Mouse (Mus musculus): ENCODE results near the gene Pou3f1. TPM values are rescaled to one million over a fixed set of nuclear protein-coding genes. Genes with fewer than 3 reads are reported as not detected.

Gene Pou3f1
- polyA plus RNA-seq (2015; fragmentation: Nextera tagmentation; extraction: Ambion mirVana), result 0.13 and 0.14 TPM in 2 replicates

GRCm38 (mm10) chr4:124656518-124656853, at the start of gene Pou3f1:
Gene Pou3f1, plus strand, starts transcription at chr4:124656807.
- Histone ChIP-seq H3K9ac (ENCODE audit: low read length) (peak within 1 kb of the TSS; percentile 58), H3K4me3 (replicated peaks; ENCODE audit: low read length) (peak within 1 kb of the TSS; percentile 65), H3K27me3 (ENCODE audit: control insufficient read depth, insufficient read depth, low read length) (peaks cover 79% of the 10 kb centered on the region), H3K4me2 (ENCODE audit: low read depth, low read length) (peak within 1 kb of the TSS; percentile 97), H3K36me3 (ENCODE audit: control insufficient read depth, insufficient read depth, low read length) (no peaks in the 10 kb centered on the region), H3K27ac (ENCODE audit: low read length) (no peak within 1 kb of the TSS), H3K4me1 (ENCODE audit: control insufficient read depth, insufficient read depth, low read length) (peaks cover 21% of the 10 kb centered on the region), H3K9me3 (replicated peaks; ENCODE audit: control insufficient read depth, low read length) (no peaks in the 10 kb centered on the region)
- no peak for ATAC-seq (ENCODE audit: insufficient read depth, low FRiP score)
- WGBS, result under 1% methylated on average over 15 of the region's 15 CpGs

- no peak for ATAC-seq (ENCODE audit: insufficient read depth, low FRiP score)
- Histone ChIP-seq H3K27me3 (ENCODE audit: control insufficient read depth, insufficient read depth, low read length) (peaks cover 9% of the 10 kb centered on the region), H3K27ac (ENCODE audit: low read length) (no peak overlapping the region), H3K9ac (ENCODE audit: low read length) (no peak overlapping the region), H3K4me3 (replicated peaks; ENCODE audit: low read length) (no peak overlapping the region), H3K36me3 (ENCODE audit: control insufficient read depth, insufficient read depth, low read length) (no peaks in the 10 kb centered on the region), H3K4me1 (ENCODE audit: control insufficient read depth, insufficient read depth, low read length) (no peaks in the 10 kb centered on the region), H3K4me2 (ENCODE audit: low read depth, low read length) (no peak overlapping the region), H3K9me3 (replicated peaks; ENCODE audit: control insufficient read depth, low read length) (no peaks in the 10 kb centered on the region)
- 65% methylated on average over 8 of the region's 8 CpGs for WGBS
Observed at GRCm38 (mm10) chr4:124607166-124607565, 49.4 kb upstream of the Pou3f1 start.

GRCm38 (mm10) chr4:124610066-124610465, 46.5 kb upstream of the Pou3f1 start:
- Histone ChIP-seq H3K9me3 (replicated peaks; ENCODE audit: control insufficient read depth, low read length) (no peaks in the 10 kb centered on the region), H3K27me3 (ENCODE audit: control insufficient read depth, insufficient read depth, low read length) (peaks cover 3% of the 10 kb centered on the region; the same call in 1 of the 2 replicates), H3K4me3 (replicated peaks; ENCODE audit: low read length) (no peak overlapping the region), H3K27ac (ENCODE audit: low read length) (no peak overlapping the region), H3K4me1 (ENCODE audit: control insufficient read depth, insufficient read depth, low read length) (no peaks in the 10 kb centered on the region), H3K4me2 (ENCODE audit: low read depth, low read length) (no peak overlapping the region), H3K36me3 (ENCODE audit: control insufficient read depth, insufficient read depth, low read length) (no peaks in the 10 kb centered on the region), H3K9ac (ENCODE audit: low read length) (no peak overlapping the region)
- WGBS, result 58% methylated on average over 2 of the region's 2 CpGs
- ATAC-seq (ENCODE audit: insufficient read depth, low FRiP score), result no peak

DNA sequence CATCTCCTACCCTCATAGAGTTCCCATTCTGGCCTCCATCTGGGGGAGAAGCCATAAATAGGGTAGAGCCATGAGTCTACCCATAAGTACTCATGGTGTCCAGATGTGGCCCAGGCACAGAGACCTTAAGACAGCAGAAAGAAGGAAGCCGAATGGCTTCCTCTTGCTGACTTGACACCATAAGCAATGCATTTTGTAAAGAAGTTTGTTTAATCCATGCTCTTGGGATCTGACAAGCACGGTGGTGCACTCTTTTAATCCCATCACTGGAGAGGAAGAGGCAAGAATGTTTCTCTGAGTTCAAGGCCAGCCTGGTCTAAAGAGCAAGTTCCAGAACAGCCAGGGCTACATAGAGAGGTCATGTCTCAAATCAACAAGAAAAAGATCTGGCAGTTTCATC, 45.9 kb upstream of the Pou3f1 start, which contains the start of gene 3100002H09Rik:
Gene 3100002H09Rik (minus strand): TSS at position 101 of the 400 bp plus-strand sequence.
- Histone ChIP-seq H3K4me2 (ENCODE audit: low read depth, low read length) (no peak within 1 kb of the TSS), H3K27me3 (ENCODE audit: control insufficient read depth, insufficient read depth, low read length) (no peaks in the 10 kb centered on the region), H3K9me3 (replicated peaks; ENCODE audit: control insufficient read depth, low read length) (no peaks in the 10 kb centered on the region), H3K9ac (ENCODE audit: low read length) (no peak within 1 kb of the TSS), H3K4me1 (ENCODE audit: control insufficient read depth, insufficient read depth, low read length) (no peaks in the 10 kb centered on the region), H3K4me3 (replicated peaks; ENCODE audit: low read length) (no peak within 1 kb of the TSS), H3K36me3 (ENCODE audit: control insufficient read depth, insufficient read depth, low read length) (no peaks in the 10 kb centered on the region), H3K27ac (ENCODE audit: low read length) (no peak within 1 kb of the TSS)
- ATAC-seq (ENCODE audit: insufficient read depth, low FRiP score), result no peak
- 77% methylated on average over 2 of the region's 2 CpGs for WGBS

- 51% methylated on average over 4 of the region's 4 CpGs for WGBS
- H3K9ac ChIP-seq (ENCODE audit: low read length), result no peak overlapping the region
- H3K9me3 ChIP-seq (replicated peaks; ENCODE audit: control insufficient read depth, low read length), result no peaks in the 10 kb centered on the region
- H3K27me3 ChIP-seq (ENCODE audit: control insufficient read depth, insufficient read depth, low read length), result no peaks in the 10 kb centered on the region
- H3K4me1 ChIP-seq (ENCODE audit: control insufficient read depth, insufficient read depth, low read length), result no peaks in the 10 kb centered on the region
- no peaks in the 10 kb centered on the region for H3K36me3 ChIP-seq (ENCODE audit: control insufficient read depth, insufficient read depth, low read length)
- H3K4me3 ChIP-seq (replicated peaks; ENCODE audit: low read length), result no peak overlapping the region
- no peak overlapping the region for H3K27ac ChIP-seq (ENCODE audit: low read length)
- ATAC-seq (ENCODE audit: insufficient read depth, low FRiP score), result no peak
- H3K4me2 ChIP-seq (ENCODE audit: low read depth, low read length), result no peak overlapping the region
Observed at GRCm38 (mm10) chr4:124611768-124612167, 44.8 kb upstream of the Pou3f1 start.

DNA sequence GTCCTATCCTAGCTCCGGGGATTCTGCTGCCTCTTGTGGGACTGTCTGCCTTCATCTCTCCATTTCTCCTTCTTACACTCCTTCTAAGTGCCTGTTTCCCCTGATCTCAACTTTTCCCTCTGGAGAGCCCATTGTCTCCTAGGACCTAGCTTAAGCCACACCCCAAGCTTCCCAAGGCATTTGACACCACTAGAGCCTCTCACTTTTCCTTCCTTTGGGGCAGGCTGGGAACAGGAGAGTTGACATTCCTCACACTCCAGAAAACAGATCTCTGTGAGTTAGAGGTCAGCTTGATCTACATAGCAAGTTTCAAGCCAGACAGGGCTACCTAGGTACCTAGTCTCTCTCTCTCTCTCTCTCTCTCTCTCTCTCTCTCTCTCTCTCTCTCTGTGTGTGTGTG, 42.4 kb upstream of the Pou3f1 start:
- Histone ChIP-seq H3K9me3 (replicated peaks; ENCODE audit: control insufficient read depth, low read length) (no peaks in the 10 kb centered on the region), H3K9ac (ENCODE audit: low read length) (no peak overlapping the region), H3K27ac (ENCODE audit: low read length) (no peak overlapping the region), H3K27me3 (ENCODE audit: control insufficient read depth, insufficient read depth, low read length) (no peaks in the 10 kb centered on the region), H3K4me2 (ENCODE audit: low read depth, low read length) (no peak overlapping the region), H3K4me1 (ENCODE audit: control insufficient read depth, insufficient read depth, low read length) (no peaks in the 10 kb centered on the region), H3K4me3 (replicated peaks; ENCODE audit: low read length) (no peak overlapping the region), H3K36me3 (ENCODE audit: control insufficient read depth, insufficient read depth, low read length) (no peaks in the 10 kb centered on the region)
- no peak for ATAC-seq (ENCODE audit: insufficient read depth, low FRiP score)
- 20% methylated on average over 1 of the region's 1 CpGs for WGBS

GRCm38 (mm10) chr4:124615406-124615960, 41.1 kb upstream of the Pou3f1 start:
- no peak overlapping the region for H3K4me3 ChIP-seq (replicated peaks; ENCODE audit: low read length)
- H3K4me2 ChIP-seq (ENCODE audit: low read depth, low read length), result no peak overlapping the region
- no peaks in the 10 kb centered on the region for H3K4me1 ChIP-seq (ENCODE audit: control insufficient read depth, insufficient read depth, low read length)
- no peaks in the 10 kb centered on the region for H3K9me3 ChIP-seq (replicated peaks; ENCODE audit: control insufficient read depth, low read length)
- no peak overlapping the region for H3K9ac ChIP-seq (ENCODE audit: low read length)
- H3K27me3 ChIP-seq (ENCODE audit: control insufficient read depth, insufficient read depth, low read length), result no peaks in the 10 kb centered on the region
- no peak overlapping the region for H3K27ac ChIP-seq (ENCODE audit: low read length)
- H3K36me3 ChIP-seq (ENCODE audit: control insufficient read depth, insufficient read depth, low read length), result no peaks in the 10 kb centered on the region
- ATAC-seq (ENCODE audit: insufficient read depth, low FRiP score), result no peak
- 43% methylated on average over 14 of the region's 14 CpGs for WGBS

DNA sequence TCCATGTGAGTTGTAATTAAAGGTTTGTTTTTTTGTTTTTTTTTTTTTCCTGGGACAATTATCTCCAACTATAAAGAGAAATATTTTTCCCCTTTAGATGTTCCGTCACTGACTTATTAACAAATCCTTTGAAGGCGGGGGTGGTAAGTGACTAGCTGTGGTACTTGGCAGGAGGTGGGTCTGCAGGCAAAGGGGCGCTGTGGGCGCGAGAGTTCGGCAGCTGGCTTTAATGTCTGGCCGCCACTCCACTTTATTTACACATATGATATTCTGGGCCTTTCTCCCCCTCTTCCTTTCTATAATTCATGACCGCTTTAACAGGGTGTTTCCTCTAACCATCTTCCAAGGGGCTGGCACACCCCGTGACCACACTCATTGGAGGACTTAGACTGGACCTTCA, 40.6 kb upstream of the Pou3f1 start:
- Histone ChIP-seq H3K27ac (ENCODE audit: low read length) (no peak overlapping the region), H3K36me3 (ENCODE audit: control insufficient read depth, insufficient read depth, low read length) (no peaks in the 10 kb centered on the region), H3K4me2 (ENCODE audit: low read depth, low read length) (no peak overlapping the region), H3K4me3 (replicated peaks; ENCODE audit: low read length) (no peak overlapping the region), H3K4me1 (ENCODE audit: control insufficient read depth, insufficient read depth, low read length) (no peaks in the 10 kb centered on the region), H3K9ac (ENCODE audit: low read length) (no peak overlapping the region), H3K27me3 (ENCODE audit: control insufficient read depth, insufficient read depth, low read length) (no peaks in the 10 kb centered on the region), H3K9me3 (replicated peaks; ENCODE audit: control insufficient read depth, low read length) (no peaks in the 10 kb centered on the region)
- WGBS, result 45% methylated on average over 9 of the region's 9 CpGs
- no peak for ATAC-seq (ENCODE audit: insufficient read depth, low FRiP score)

DNA sequence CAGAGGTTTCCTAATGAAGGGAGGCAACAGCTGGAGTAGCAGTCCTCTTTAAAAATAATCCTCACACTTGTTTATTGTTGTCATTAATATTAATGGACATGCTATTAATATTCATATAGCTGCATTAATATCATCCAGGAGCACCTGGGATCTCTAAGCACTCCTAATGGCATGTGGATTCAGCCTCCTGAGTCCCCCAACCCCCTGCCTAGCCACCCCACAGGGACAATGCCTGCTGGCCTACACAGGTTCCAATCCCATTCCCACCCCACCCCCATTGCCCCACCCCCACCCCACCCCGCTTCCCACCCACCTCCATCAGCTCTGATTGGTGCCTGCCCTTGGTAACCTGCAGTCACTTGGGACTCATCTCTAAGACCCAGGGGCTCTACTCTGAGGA, 40.0 kb upstream of the Pou3f1 start:
- H3K4me2 ChIP-seq (ENCODE audit: low read depth, low read length), result no peak overlapping the region
- H3K4me3 ChIP-seq (replicated peaks; ENCODE audit: low read length), result no peak overlapping the region
- H3K27ac ChIP-seq (ENCODE audit: low read length), result no peak overlapping the region
- no peaks in the 10 kb centered on the region for H3K36me3 ChIP-seq (ENCODE audit: control insufficient read depth, insufficient read depth, low read length)
- no peaks in the 10 kb centered on the region for H3K27me3 ChIP-seq (ENCODE audit: control insufficient read depth, insufficient read depth, low read length)
- no peak overlapping the region for H3K9ac ChIP-seq (ENCODE audit: low read length)
- no peak for ATAC-seq (ENCODE audit: insufficient read depth, low FRiP score)
- no peaks in the 10 kb centered on the region for H3K4me1 ChIP-seq (ENCODE audit: control insufficient read depth, insufficient read depth, low read length)
- 56% methylated on average over 1 of the region's 1 CpGs for WGBS
- H3K9me3 ChIP-seq (replicated peaks; ENCODE audit: control insufficient read depth, low read length), result no peaks in the 10 kb centered on the region
